Mouse (Mus musculus) left cerebral cortex, postnatal 14 days (tissue): ENCODE measurements around the gene Pfkm. TPM values are rescaled to one million over a fixed set of nuclear protein-coding genes. Genes with fewer than 3 reads are reported as not detected.

ENCODE experiments used
- DNase-seq, 2 experiments: peaks; one replicate each; pipeline ENCODE4 v3.0.0; 2021 to 2022; ENCODE audit warnings: low spot score in 2 of 2, mixed read lengths in 1 of 2
- intact Hi-C: fragments of 180-260 bp; cut with DNase I; formaldehyde crosslinking; loops from one replicate; pipeline ENCODE4 v1.15.1; 2025
- long read RNA-seq, 2 experiments: library from polyadenylated mRNA; stranded (forward); transcript quantifications; one replicate each; pipeline ENCODE4 v2.0.0; 2021
- total RNA-seq, 2 experiments: library from RNA; stranded (reverse); gene quantifications; 2 replicates each; pipeline ENCODE4 v1.2.3; 2021

Gene Pfkm
- 100 to 1,000 TPM; 349 to 369 TPM for total RNA-seq
- long read RNA-seq, experiment 1, transcript Pfkm-201 (23 exons, 2,879 nt), result major isoform, 205 of 286 reads
- long read RNA-seq, experiment 1, partial matches to known transcripts, result 49 of 286 reads
- long read RNA-seq, experiment 1, other reads (novel, unspliced or antisense), result 32 of 286 reads
- long read RNA-seq, experiment 2, transcript Pfkm-201 (23 exons, 2,879 nt), result major isoform, 168 of 243 reads
- long read RNA-seq, experiment 2, partial matches to known transcripts, result 44 of 243 reads
- long read RNA-seq, experiment 2, other reads (novel, unspliced or antisense), result 30 of 243 reads

DNA sequence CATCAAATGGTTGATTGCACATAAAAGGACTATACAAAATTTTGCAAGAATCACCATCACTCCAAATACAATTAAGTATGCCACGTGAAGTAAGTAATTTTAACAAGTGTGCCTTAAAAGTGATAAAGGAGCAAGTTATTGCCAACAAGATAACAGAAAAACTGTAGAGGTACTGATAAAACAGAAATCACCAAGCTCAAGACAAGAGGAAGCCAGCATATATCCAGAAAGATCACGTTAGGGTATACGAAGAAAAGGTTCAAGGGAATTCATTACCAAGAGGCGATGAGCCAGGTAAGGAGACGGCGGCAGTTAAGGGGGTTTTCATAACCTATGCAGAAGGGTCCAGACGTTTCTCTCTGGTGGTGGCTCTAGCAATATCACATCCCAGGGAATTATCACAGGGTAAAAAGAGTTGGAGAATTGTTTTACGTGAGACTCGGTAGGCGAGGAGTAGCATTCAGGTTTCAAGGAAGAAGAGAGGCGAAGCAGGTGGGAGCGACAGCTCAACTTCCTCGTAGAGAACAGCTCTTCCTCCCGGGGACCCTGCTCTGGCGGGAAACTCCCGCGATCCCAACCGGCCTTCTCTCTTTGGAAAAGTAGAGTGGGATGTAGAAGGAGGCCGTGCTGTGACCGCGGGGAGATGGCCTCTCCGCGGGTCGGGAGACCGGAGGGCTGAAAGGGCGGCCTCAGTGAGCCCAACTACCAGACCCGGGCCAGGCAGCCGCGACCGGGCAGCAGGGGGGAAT is at the start of gene Pfkm:
Pfkm (plus strand) TSS at position 218 of the 749 bp plus-strand sequence.
- intact Hi-C loops, result loop anchor here (2.0 to 5.0 kb wide), 3 partner anchors 16 to 75 kb away; partner anchors contain the start of genes Asb8 and Ccdc184

DNA sequence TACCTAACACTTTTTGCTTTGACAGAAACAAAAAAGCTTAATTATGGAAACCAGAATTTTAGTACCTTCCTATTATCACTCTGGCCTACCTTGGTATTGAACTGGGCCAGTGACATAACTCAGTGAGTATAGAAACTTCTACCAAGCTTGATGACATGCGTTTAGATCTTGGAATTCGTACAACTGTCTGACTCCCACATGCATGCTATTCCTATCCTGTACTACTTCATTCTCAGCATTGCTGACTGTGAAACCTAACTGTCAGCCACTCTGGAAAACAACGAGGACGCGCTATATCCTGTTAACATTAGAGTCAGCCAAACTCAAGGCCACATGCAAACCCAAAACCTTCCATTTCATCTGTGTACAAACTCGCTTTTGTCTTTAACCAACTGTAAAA is 48.4 kb upstream of the Pfkm start:
- DNase-seq, result peak; percentile 12 to 54
- intact Hi-C loops, result no loop called here

More for the DNA sequence above, at the start of gene Pfkm:
- DNase-seq, result no peak

DNA sequence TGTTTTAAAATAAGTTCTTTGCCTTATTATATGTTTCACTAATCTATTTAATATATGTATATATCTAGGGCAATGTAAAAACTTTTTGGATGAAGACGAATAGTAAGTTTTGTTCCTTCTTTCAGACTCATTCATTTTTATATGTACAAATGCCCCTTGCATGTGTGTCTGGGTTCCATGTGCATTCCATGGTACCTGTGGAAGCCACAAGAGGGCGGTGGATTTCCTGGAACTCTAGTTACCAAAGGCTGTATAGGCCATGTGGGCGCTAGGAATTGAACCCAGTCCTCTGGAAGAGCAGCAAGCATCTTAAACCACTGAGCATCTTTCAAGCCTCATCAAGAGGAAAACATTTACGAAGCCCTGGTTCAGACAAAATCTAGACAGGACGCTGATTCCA is 48.0 kb upstream of the Pfkm start:
- intact Hi-C loops, result no loop called here
- no peak for DNase-seq

DNA sequence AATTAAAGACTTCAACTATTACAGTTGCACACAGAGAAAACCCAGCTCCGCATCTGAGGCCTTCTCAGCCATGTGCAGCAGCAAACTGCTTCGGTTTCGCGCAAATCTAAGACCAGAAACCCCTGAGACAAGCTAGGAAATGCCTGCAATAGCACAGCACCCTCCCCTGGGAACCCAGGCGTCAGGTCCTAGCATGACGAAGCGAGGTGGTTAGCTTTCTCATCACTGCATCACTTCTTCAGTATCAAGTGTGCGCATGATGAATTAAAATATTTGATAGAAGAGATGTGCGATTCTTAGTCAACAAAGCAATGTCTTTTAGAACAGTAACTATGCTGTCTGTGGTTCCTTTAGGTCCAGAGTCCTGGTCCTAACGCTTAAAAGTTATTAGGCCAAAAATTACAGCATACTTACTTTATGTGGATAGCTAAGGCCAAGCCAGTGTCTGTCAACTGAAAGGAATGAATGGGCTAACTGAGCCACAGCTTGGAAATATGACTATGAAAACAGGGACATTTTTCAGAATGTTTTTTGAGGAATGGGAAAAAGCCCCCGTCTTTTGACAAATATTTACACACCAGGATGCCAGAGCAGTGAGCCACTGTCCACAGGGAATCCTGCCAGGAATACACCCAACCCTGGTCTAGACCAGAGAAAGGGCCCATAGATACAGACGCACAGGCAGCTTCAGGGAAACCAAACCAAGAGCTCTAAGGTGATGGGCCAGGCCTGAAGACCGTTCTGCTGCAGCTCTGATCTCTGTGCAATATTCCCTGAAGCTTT is 43.3 kb upstream of the Pfkm start:
- no peak for DNase-seq
- intact Hi-C loops, result no loop called here

DNA sequence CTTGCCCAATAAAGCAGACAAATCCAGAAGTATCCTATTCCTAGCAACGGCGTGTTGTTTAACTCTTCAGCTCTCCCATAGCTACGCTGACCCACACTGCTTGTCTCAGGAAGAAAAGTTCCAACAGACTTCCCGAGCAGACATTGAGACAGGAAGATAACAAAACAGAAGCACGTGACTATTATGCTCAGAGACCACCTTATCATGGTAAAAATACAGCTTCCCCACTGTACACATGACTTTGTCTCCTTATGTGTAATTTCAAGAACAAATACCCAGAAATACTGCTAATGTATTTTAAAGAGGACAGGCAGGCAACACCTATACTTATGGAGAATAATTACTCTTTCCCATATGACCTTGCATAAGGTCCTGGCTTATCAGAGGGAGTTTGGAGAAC is 40.7 kb upstream of the Pfkm start:
- no peak for DNase-seq
- intact Hi-C loops, result no loop called here

DNA sequence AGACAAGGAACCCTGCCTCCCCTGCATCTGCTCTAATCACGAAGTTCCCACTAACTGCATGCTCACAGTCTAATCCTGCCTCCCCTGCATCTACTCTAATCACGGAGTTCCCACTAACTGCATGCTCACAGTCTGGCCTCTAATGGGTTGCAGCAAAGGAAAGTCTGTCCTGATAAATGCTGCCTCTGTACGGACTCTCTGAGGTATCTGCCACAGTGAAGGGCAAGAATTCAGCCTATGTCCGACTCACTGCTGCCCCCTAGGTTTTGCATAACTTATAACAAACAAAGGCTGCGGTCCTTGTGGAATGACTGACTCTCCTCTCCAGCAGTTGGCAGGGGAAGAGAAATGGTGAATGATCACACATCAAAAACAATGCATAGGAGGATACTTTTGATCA is 37.1 kb upstream of the Pfkm start:
- intact Hi-C loops, result no loop called here
- DNase-seq, result peak; percentile 24 to 29

DNA sequence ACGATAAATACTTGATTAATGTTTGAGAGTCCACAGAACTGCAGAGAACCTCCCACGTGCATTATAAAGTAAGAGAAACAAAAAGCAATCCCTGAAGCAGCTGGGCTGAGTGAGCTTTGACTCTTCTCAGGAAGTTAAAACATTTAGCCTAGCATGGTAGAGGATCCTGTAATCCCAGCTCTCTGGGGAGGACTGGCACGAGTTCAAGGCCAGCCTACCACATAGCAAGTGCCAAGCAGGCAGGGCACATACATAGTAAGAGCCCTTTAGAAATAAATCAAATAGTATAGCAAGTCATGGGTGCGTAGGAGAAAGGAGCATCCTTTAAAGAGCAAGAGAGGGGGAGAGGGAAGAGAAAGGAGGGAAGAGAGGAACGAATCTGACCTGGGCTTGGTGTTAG is 26.5 kb upstream of the Pfkm start:
- intact Hi-C loops, result no loop called here
- no peak for DNase-seq

DNA sequence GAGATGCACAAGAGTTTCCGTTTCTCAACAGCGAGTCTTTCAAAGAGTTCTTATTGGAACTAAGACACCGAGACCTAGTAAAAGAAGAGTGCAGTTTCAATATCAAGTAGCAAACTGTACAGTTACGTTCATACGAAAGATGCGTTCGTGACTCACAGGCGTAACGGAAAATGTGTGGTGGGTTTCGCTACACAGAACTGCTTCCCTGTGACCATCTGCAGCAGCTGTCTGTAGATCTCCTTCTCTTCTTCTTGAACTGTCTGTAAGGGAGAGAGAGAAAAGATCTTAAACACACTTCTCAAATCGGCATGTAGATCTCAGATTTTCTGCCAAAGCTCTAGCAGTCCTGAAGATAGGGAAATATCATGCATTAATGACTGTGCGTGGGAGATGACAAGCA is 25.8 kb upstream of the Pfkm start:
- DNase-seq, result no peak
- intact Hi-C loops, result no loop called here

DNA sequence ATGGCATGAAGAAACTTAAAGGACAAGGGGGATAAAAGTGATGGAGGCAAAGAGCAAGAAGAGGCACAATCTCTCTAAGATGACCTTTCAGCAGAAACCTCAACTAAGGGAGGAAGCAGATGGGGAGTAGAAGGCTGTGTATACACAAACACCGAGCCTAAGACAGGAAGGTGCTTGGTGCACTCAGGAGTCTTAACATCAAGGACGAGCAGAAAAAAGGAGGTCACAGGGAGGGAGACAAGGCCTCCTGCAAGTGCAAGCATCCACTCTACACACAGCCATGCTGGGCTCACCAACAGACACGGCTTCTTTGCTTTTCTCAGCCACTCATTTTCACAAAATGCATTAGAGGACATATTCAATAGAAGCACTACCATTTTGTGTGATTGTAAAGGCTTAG is 24.9 kb upstream of the Pfkm start:
- intact Hi-C loops, result no loop called here
- no peak for DNase-seq

DNA sequence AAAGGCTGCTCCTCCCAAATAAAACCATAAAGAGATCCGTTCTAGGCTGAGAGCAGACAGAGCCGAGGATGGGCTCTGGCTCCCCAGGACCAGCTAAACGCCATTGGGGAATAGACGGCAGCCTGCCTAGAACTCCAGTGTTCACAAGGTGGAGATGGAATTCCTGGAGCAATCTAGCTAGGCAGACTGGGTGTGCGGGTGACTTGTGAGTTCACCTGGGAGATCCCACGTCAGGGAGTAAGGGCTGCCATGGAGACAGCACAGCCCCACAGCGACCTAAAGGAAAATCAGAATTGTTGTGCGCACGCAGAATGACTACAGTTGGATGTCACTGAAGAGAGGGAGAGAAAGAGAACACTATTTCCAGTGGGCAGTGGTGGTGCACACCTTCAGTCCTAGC is 23.9 kb upstream of the Pfkm start:
- intact Hi-C loops, result no loop called here
- DNase-seq, result no peak

DNA sequence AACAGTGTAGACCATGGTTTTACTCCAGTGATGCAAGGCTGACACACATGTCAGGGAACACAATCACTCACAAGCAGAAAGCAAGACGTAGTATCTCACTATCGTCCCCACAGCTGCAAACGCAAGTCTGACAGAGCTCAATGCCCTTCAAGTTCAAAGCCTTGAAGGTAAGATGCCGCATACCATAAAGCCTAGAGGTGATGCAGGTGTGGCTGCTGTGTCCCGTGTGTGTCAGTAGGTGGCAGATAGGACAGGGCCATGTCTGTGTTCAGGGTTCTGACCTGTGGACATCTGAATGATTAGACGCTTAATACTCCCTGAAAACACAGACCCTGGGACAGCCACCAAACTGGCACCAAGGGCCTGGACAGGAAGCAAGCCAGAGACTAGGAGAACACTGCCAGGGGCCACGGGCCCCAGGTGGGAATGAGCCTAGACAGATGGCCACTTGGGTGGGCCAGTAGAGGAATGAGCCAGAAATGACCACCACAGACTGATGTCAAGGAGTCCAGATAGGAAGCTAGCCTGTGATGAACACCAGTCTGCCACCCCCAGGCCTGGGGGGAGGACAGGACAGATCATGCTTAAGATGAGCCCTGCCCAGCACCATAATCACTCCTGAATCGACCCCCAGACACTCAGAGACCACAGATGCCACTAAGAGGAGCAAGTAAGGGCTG is 22.7 kb upstream of the Pfkm start:
- intact Hi-C loops, result no loop called here
- no peak for DNase-seq

DNA sequence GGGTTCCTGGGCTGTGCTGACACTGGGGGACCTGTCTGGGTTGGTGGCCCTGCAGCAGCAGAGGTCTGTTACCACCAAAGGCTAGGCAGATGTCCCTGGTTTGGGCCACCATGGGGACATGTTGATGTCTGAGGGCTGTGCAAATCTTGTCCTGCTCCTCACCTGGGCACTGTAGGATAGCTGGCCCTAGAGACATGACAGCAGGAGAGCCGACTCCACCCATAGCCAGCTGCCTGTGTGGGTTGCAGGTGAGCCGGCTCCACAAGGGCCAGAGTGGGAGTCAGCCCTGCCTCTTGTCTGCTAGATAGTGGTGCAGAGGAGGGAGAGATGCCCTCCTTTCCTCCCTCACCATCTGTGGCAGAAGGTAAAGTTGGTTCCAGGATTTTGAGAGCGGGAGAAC is 22.0 kb upstream of the Pfkm start:
- DNase-seq, result no peak
- intact Hi-C loops, result no loop called here

DNA sequence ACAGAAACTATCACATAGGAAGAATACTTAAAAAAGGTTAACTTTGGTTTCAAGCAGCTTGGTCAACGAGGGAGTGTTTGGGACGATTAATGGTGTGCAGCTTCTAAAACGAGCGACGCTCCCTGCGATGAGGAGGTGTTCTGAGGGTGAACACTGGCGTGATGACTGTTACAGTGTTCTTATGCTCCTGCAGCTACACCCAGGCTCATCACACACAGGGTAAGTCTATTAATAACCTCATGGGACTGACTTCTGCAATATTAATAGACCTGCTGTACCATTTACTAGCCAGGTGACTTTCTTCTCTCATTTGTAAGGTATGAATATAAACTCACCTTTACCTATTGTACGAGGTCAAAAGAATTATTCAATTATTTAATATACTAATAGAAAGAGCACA is 17.9 kb upstream of the Pfkm start:
- intact Hi-C loops, result no loop called here

DNA sequence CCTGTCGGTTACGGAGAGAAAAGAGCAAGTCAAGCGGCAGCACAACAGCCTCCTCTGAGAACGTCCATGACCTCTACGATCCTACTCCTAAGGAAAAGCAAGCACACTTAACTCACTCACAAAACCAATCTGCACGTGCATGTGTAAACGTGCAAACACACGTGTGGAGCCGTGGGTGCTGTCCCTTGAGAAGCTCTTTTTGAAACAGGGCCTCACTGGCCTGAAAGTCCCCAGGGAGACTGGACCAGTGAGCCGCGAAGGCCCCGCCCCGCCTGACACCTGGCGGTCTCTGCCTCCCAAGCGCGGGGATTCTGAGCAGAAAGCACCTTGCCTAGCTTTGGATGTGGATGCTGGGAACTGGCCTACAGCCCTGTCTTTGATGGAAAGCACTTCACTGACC is 17.4 kb upstream of the Pfkm start:
- intact Hi-C loops, result no loop called here
- no peak for DNase-seq

More for the DNA sequence above, 17.9 kb upstream of the Pfkm start:
- DNase-seq, result no peak

DNA sequence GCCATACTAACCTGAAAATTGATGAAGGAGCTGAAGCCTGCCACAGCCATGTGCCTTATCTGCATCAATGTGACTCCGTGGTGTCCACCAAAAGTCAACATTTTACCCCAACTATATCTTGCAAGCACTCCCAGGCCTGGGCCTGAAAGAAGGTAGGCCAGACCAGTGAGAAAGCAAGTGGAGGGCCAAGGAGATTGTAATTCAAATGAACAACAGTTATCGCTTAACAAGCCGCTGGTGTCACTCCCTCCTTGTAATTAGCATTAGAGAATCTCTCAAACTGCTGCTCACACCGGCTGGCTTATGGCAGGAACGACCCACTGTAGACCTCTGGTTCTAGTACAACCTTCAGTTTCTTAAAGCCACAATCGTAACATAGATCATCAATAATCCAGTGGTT is 15.5 kb upstream of the Pfkm start:
- DNase-seq, result no peak
- intact Hi-C loops, result no loop called here

DNA sequence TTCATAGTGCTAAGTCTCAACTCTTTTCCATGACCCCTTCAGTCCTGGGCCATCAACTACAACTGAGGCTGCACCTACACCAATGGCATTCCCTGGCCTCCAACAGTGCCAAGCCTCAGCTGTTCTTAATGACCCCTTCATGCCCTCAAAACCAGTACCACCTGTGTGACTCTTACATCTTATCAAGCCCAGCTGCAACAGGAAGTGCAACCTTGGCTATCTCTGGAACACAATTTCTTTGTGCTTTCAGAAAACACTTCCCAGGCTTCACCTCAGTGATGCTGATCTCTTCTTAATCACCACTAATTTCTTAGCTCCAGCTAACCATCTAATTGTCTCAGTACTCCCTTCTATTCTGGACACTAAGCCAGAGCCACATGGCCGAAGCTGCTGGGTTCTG is 3.5 kb upstream of the Pfkm start:
- intact Hi-C loops, result loop anchor here (5.0 kb wide), 1 partner anchor 303 kb away; no protein-coding TSS in a partner anchor
- no peak for DNase-seq

DNA sequence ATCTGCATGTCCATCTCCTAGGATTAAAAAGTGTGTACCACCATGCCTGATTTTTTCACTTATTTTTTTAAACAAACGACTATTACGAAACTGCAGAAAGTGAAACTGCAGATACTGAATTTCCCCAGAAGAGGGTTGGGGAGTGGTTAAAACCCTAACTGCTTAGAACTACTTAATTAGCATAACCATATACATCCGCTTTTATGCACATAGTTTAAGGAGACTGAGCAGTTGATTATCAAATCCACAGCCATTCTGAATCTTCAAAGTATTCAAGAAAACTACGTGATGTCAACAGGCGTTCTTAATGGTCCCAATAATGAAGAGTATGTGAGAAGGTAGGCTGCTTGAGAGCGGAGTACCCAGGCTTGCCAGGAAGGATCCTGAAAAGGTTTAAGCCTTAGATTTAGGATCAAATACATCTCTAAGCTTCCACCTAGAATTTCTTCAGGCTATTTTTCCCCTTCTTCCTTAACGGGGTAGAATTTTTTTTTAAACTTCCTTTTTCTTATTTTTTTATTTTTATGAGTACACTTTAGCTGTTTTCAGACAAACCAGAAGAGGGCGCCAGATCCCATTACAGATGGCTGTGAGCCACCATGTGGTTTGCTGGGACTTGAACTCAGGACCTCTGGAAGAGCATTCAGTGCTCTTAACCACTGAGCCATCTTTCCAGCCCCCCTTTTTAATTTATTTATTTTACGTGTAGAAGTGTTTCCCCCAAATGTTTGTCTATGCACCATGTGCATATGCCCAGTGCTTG is 2.8 kb upstream of the Pfkm start:
- intact Hi-C loops, result loop anchor here (5.0 kb wide), 3 partner anchors 63 to 303 kb away; partner anchors contain the start of genes Asb8 and Ccdc184
- DNase-seq, result peak in 1 of 2 experiments; percentile 30

DNA sequence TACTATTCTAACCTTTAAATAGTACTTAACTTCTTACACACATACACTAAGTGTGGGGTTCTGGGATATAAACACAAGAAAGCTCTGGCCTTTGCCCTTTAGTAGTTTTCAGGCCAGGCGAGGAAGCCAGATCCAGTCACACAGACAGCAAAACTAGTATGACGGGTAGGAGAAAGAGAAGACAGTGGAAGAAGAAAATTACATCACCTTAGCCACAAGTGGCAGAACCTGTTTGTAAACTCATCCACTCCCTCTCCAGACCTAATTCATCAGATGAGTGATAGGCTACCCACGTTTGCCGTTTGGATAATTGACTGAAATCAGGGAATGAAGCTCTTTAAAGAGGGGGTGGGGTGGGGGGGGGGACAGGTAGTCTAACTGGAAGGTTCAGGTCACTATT is 548 bp upstream of the Pfkm start:
- no peak for DNase-seq

More for the DNA sequence above, 548 bp upstream of the Pfkm start:
- intact Hi-C loops, result loop anchor here (2.0 to 5.0 kb wide), 3 partner anchors 17 to 75 kb away; partner anchors contain the start of genes Asb8 and Ccdc184
